Mouse (Mus musculus) hindbrain, embryonic 14.5 days (tissue): ENCODE measurements at regions not wholly inside any gene's neighbourhood (a gene's known extent, or its start where the extent isn't known, plus 50 kb on each side); places are given as distances from the start of the nearest gene placed in this dataset.

Experiments
- ATAC-seq: fragments of 200-750 bp; cut with Nextera tagmentation; 2 replicates; pipeline ENCODE4 v1.8.0; 2017; ENCODE audit warnings: moderate number of reproducible peaks, mild to moderate bottlenecking, moderate TSS enrichment, moderate library complexity; ENCODE audit not compliant: low FRiP score
- DNase-seq: peaks from one replicate; pipeline ENCODE4 v3.0.0-alpha.2; 2015; ENCODE audit warnings: low spot score
- H3K27ac ChIP-seq: fragments of 300-500 bp; sonication (generic); 2 replicates; pipeline ENCODE4 v1.5.1; 2014; ENCODE audit warnings: mild to moderate bottlenecking, moderate library complexity
- H3K27me3 ChIP-seq: fragments of 300-500 bp; sonication (generic); 2 replicates; pipeline ENCODE4 v1.6.1; 2014; ENCODE audit warnings: mild to moderate bottlenecking, low read length, mixed read lengths; ENCODE audit not compliant: control insufficient read depth, insufficient read depth
- H3K36me3 ChIP-seq: fragments of 300-500 bp; sonication (generic); replicated peaks from 2 replicates; pipeline ENCODE4 v1.6.1; 2014; ENCODE audit not compliant: control insufficient read depth, insufficient read depth
- H3K4me1 ChIP-seq: fragments of 300-500 bp; sonication (generic); replicated peaks from 2 replicates; pipeline ENCODE4 v1.6.1; 2014; ENCODE audit warnings: antibody characterized with exemption, low read length, mixed read lengths; ENCODE audit not compliant: control insufficient read depth, insufficient read depth
- H3K4me2 ChIP-seq: fragments of 300-500 bp; sonication (generic); replicated peaks from 2 replicates; pipeline ENCODE4 v1.6.1; 2014; ENCODE audit warnings: mild to moderate bottlenecking, moderate library complexity
- H3K4me3 ChIP-seq: fragments of 300-500 bp; sonication (generic); replicated peaks from 2 replicates; pipeline ENCODE4 v1.5.1; 2014; ENCODE audit warnings: mild to moderate bottlenecking, low read length
- H3K9ac ChIP-seq: fragments of 300-500 bp; sonication (generic); 2 replicates; pipeline ENCODE4 v1.6.1; 2014
- H3K9me3 ChIP-seq: fragments of 300-500 bp; sonication (generic); 2 replicates; pipeline ENCODE4 v1.6.1; 2016; ENCODE audit warnings: low read length; ENCODE audit not compliant: control insufficient read depth
- WGBS: fragments of 180-500 bp; shearing (Covaris S2); extraction: QIAGEN DNeasy Blood & Tissue Kit; methylation state at CpG from one replicate; pipeline ENCODE4 v1.1.7; 2014; 5-methylcytosine and 5-hydroxymethylcytosine counted together

DNA sequence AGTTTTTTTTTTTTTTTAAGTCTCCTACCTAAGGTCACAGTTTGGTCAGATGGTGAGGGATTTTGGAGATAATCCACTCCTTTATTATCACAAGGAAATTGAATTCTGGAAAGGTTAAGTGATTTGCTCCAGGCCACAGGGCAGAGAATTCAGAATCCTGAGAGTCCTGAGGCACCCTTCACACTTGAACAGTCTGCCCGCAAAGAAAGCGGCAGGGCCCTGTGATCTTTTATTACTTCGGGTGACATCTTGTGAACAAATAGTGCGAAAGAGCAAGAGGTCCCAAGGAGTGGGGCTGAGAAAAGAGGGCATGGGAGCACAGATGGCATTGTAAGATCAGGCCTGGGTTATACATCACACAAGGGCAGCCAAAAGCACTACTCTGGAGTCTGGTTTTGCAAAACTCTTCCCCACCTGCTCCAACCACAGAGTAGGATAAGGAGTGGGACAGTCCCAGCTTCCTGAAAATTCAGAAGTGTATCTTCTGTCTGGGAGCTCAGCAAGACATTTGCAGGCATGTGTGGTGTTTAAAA is 150.5 kb upstream of the Wdr11 start:
- H3K4me2 ChIP-seq: no peak overlapping the region
- no peak overlapping the region for H3K27ac ChIP-seq
- no peak for DNase-seq
- H3K9me3 ChIP-seq: no peaks in the 10 kb centered on the region
- no peaks in the 10 kb centered on the region for H3K4me1 ChIP-seq
- no peaks in the 10 kb centered on the region for H3K36me3 ChIP-seq
- H3K9ac ChIP-seq: no peak overlapping the region
- no peak for ATAC-seq
- no peak overlapping the region for H3K4me3 ChIP-seq
- WGBS: 55% methylated on average over 4 of the region's 4 CpGs
- H3K27me3 ChIP-seq: no peaks in the 10 kb centered on the region

DNA sequence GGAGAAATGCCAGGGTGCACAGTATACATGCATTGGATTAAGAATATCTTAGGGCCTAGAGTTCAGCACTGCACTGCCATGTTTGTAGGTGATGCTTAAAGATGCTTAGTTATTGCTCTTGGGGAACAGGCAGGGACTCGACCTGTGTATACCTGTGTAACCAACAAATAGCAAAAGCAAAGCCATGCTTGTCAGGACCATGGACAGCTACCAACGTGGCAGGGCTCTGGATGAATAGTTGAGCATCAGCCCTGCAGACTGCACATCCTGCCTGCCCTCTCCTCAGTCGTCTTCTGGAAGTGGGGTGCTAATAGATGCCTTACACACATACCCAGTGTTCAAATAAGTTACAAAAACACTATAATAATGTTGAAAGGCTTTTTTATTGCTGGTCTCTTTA is 122.2 kb upstream of the Wdr11 start:
- DNase-seq: peak; percentile 53
- H3K9ac ChIP-seq: no peak overlapping the region

GRCm38 (mm10) chr7:129483736-129484135 is 107.9 kb upstream of the Wdr11 start:
- ATAC-seq: no peak
- 91% methylated on average over 5 of the region's 5 CpGs for WGBS

More for the DNA sequence above, 122.2 kb upstream of the Wdr11 start:
- Histone ChIP-seq H3K27ac (no peak overlapping the region), H3K4me2 (no peak overlapping the region), H3K27me3 (no peaks in the 10 kb centered on the region), H3K9me3 (no peaks in the 10 kb centered on the region), H3K4me1 (no peaks in the 10 kb centered on the region), H3K4me3 (no peak overlapping the region), H3K36me3 (no peaks in the 10 kb centered on the region)
- WGBS: 9% methylated on average over 3 of the region's 3 CpGs
- ATAC-seq: no peak

GRCm38 (mm10) chr7:129506894-129507293 is 84.8 kb upstream of the Wdr11 start:
- 25% methylated on average over 2 of the region's 2 CpGs for WGBS
- H3K4me3 ChIP-seq: no peak overlapping the region
- DNase-seq (peak; percentile 87), ATAC-seq (no peak)
- no peaks in the 10 kb centered on the region for H3K36me3 ChIP-seq
- no peaks in the 10 kb centered on the region for H3K4me1 ChIP-seq
- H3K9ac ChIP-seq: no peak overlapping the region
- H3K9me3 ChIP-seq: no peaks in the 10 kb centered on the region
- no peak overlapping the region for H3K4me2 ChIP-seq
- no peaks in the 10 kb centered on the region for H3K27me3 ChIP-seq
- H3K27ac ChIP-seq: no peak overlapping the region

More at GRCm38 (mm10) chr7:129483736-129484135, 107.9 kb upstream of the Wdr11 start:
- H3K4me3 ChIP-seq: no peak overlapping the region
- H3K9me3 ChIP-seq: no peaks in the 10 kb centered on the region
- DNase-seq: no peak
- no peak overlapping the region for H3K9ac ChIP-seq
- no peaks in the 10 kb centered on the region for H3K27me3 ChIP-seq
- no peaks in the 10 kb centered on the region for H3K36me3 ChIP-seq
- no peak overlapping the region for H3K4me2 ChIP-seq
- no peak overlapping the region for H3K27ac ChIP-seq
- no peaks in the 10 kb centered on the region for H3K4me1 ChIP-seq

- no peaks in the 10 kb centered on the region for H3K27me3 ChIP-seq
- H3K27ac ChIP-seq: no peak overlapping the region
- DNase-seq (no peak), ATAC-seq (no peak)
- no peaks in the 10 kb centered on the region for H3K9me3 ChIP-seq
- H3K9ac ChIP-seq: no peak overlapping the region
- no peak overlapping the region for H3K4me2 ChIP-seq
- no peak overlapping the region for H3K4me3 ChIP-seq
- no peaks in the 10 kb centered on the region for H3K4me1 ChIP-seq
- 61% methylated on average over 10 of the region's 10 CpGs for WGBS
- no peaks in the 10 kb centered on the region for H3K36me3 ChIP-seq
These were observed 82.0 kb upstream of the Wdr11 start for GRCm38 (mm10) chr7:129509631-129510132.

GRCm38 (mm10) chr7:129514619-129515018 is 77.0 kb upstream of the Wdr11 start:
- Histone ChIP-seq H3K9ac (no peak overlapping the region), H3K4me3 (no peak overlapping the region), H3K27ac (no peak overlapping the region), H3K27me3 (no peaks in the 10 kb centered on the region), H3K4me1 (no peaks in the 10 kb centered on the region), H3K9me3 (no peaks in the 10 kb centered on the region), H3K36me3 (no peaks in the 10 kb centered on the region), H3K4me2 (no peak overlapping the region)
- WGBS: 62% methylated on average over 7 of the region's 7 CpGs
- no peak for DNase-seq
- ATAC-seq: no peak

DNA sequence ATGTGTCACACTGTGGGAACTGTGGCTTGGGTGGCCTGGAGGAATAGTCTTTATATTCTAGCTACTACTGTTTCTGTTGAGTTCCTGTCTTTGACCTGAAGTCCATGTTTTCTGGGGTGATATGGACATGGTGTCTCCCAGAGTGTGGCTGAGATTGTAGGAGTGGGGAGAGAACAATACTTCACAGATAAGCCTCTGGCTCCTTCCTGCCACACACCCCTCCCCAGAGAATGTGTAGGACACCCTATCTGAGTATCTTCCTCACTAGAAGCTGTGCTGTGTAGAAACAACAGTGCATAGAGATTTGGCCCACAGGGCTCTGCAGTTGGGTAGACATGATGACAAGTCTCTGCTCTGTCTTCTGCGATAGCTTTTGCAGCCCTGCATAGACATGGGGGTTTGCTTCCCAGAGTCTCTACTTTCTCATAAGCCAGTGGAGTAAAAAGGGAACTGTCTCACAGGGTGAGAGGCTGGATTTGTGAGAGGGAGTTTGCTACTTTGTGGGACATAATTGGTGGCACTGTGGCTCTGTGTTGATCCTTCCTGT is 67.2 kb upstream of the Wdr11 start:
- ATAC-seq: no peak
- WGBS: 93% methylated on average over 1 of the region's 1 CpGs
- H3K27ac ChIP-seq: no peak overlapping the region

GRCm38 (mm10) chr7:129525985-129526384 is 65.7 kb upstream of the Wdr11 start:
- no peaks in the 10 kb centered on the region for H3K4me1 ChIP-seq
- no peaks in the 10 kb centered on the region for H3K9me3 ChIP-seq
- no peak overlapping the region for H3K4me2 ChIP-seq
- H3K27ac ChIP-seq: 0 out of 2 replicates have a peak overlapping the region, but pooled peaks have one; percentile 16
- no peaks in the 10 kb centered on the region for H3K36me3 ChIP-seq
- no peak overlapping the region for H3K9ac ChIP-seq
- ATAC-seq (no peak; the same call in 1 of the 2 replicates), DNase-seq (no peak)
- no peaks in the 10 kb centered on the region for H3K27me3 ChIP-seq
- WGBS: 41% methylated on average over 3 of the region's 3 CpGs
- no peak overlapping the region for H3K4me3 ChIP-seq

More for the DNA sequence above, 67.2 kb upstream of the Wdr11 start:
- Histone ChIP-seq H3K4me2 (no peak overlapping the region), H3K4me1 (no peaks in the 10 kb centered on the region), H3K4me3 (no peak overlapping the region), H3K27me3 (no peaks in the 10 kb centered on the region), H3K9me3 (no peaks in the 10 kb centered on the region), H3K9ac (no peak overlapping the region), H3K36me3 (no peaks in the 10 kb centered on the region)
- no peak for DNase-seq

GRCm38 (mm10) chr7:129528263-129528662 is 63.4 kb upstream of the Wdr11 start:
- Histone ChIP-seq H3K4me2 (no peak overlapping the region), H3K4me3 (no peak overlapping the region), H3K4me1 (no peaks in the 10 kb centered on the region), H3K27me3 (no peaks in the 10 kb centered on the region), H3K36me3 (no peaks in the 10 kb centered on the region), H3K9me3 (no peaks in the 10 kb centered on the region), H3K9ac (no peak overlapping the region), H3K27ac (no peak overlapping the region)
- DNase-seq (no peak), ATAC-seq (no peak)
- WGBS: 62% methylated on average over 6 of the region's 6 CpGs
